Mouse (Mus musculus) A20 (cell line): ENCODE results near the gene Parvb.

Source experiments
- DNase-seq: peaks from one replicate; pipeline ENCODE4 v3.0.0-alpha.2; 2011; ENCODE audit warnings: low read depth, low spot score

The Parvb gene

GRCm38 (mm10) chr15:84323966-84324869 lies 92.4 kb downstream of the Parvb start, which contains the start of gene Parvg:
Gene Parvg (plus strand): TSS chr15:84324026.
- peak; percentile 85 for DNase-seq

- peak; percentile 67 for DNase-seq
These were observed 93.2 kb downstream of the Parvb start for GRCm38 (mm10) chr15:84324870-84325553.

DNA sequence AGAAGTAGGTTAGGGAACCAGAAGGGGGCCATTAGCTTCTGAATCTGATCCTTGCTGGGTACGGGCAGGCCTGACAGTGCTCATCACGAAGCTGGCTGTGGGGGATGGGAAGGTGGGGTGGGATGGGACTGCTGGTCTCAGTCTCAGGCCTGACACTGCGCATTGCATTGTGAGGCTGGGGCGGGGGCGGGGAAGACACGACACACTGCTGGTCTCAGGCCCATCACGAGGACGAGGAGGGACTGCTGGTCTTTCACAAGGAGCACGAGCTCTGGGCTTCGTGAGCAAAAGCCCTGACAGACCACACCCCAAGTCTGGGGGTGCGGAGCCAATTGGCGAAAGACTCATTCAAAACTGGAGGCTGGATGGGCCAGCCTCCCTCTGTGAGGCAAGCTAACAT lies 93.9 kb downstream of the Parvb start:
- peak; percentile 65 for DNase-seq

DNA sequence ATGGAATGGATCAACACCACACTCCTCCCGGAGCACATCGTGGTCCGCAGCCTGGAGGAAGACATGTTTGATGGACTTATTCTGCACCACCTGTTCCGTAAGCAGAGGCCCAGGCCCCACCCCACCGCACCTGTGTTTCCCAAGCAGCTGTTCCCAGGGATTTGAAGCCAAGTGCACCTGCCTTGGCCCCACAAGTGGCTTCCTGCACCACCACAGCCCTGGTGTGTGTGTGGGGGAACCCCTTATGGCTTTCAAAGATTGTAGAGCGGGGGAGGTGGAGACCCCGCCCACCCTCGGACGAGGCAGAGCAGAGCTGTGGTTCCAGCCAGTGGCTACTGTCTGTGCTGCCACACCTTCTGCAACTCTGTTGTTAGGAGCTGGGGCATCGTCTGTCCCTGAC lies 97.0 kb downstream of the Parvb start:
- DNase-seq, result no peak

DNA sequence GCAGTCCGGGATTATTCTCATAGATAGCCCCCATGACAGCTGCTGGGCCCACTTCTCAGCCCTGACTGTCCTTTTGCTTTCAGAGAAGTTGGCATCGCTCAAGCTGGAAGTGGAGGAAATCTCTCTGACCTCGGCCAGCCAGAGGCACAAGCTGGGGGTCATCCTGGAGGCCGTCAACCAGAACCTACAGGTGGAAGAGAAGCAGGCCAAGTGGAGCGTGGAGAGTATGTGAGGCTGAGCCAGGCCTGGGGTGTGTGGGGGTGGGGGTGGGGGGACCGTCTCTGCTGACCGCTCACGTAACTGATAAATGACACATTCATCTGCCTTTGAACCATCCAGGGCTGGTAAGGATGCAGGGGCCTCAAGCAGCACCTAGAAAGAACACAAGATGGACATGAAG lies 98.1 kb downstream of the Parvb start:
- DNase-seq, result no peak

DNA sequence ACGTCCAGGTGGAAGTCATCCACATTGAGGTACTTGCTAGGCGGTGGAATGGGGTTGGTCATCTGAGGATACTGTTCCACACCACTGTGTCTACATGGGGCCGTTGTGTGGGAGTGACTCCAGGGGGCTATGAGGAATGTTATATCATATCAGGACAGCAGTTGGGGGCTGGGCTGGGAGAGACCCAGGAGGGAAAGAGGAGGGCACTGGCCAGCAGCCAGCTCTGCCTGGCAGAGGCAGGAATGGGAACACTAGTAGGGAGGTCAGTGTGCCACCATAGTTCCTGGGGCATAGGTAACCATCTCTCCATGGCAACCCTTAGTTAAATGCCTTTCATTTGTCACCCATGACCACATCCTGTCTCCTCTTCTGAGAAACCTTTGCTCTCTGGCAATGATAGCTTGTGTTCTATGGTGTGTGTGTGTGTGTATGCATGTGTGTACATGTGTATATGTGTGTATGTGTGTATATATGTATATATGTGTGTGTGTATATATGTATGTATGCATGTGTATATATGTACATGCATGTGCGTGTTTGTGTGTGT lies 99.3 kb downstream of the Parvb start:
- no peak for DNase-seq

DNA sequence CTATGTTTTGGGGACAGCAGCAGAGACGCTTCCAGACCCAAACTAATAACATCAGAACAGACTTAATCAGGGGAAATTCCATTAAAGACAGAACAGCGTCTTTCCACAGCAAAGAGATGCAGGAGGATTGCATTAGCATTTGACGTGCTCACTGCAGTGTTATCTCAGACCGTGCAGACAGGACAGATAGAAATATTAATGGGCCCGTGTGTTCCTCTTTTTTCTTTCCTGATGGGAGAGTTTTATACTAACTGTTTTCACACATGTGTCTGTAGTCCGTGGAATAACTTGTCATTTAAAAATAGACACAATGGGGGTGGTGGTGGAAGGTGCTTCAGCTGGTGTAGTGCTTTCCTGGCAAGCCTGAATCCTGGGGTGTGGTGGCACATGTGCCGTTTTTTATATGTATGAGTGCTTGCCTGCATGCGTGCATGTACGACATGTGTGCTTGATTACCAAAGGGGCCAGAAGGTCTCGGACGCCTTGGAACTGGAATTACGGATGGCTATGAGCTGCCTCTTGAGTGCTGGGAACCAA lies 104.5 kb downstream of the Parvb start:
- no peak for DNase-seq

DNA sequence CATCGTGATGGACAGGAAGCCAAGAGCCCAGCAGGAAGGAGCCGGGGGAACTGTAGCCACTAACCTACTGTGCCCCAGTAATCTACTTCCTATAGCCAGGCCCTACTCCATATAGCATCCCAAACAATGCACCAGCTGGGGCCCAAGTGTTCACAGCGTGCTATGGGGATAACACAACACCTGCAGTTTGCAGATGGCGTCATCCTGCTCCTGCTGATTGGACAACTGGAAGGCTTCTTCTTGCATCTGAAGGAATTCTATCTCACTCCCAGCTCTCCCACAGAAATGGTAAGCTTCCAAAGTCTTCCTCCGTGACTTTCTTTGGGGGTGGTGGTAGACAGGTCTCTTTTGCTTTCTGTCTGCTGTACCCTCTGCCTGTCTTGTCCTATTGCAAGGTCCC lies 105.8 kb downstream of the Parvb start:
- DNase-seq, result no peak

- DNase-seq, result no peak
These were observed 109.1 kb downstream of the Parvb start for GRCm38 (mm10) chr15:84340926-84341325.

GRCm38 (mm10) chr15:84348769-84349168 lies 116.9 kb downstream of the Parvb start:
- DNase-seq, result no peak

GRCm38 (mm10) chr15:84349915-84350738 lies 118.3 kb downstream of the Parvb start:
- DNase-seq, result no peak

GRCm38 (mm10) chr15:84351342-84351741 lies 119.5 kb downstream of the Parvb start:
- DNase-seq, result no peak

DNA sequence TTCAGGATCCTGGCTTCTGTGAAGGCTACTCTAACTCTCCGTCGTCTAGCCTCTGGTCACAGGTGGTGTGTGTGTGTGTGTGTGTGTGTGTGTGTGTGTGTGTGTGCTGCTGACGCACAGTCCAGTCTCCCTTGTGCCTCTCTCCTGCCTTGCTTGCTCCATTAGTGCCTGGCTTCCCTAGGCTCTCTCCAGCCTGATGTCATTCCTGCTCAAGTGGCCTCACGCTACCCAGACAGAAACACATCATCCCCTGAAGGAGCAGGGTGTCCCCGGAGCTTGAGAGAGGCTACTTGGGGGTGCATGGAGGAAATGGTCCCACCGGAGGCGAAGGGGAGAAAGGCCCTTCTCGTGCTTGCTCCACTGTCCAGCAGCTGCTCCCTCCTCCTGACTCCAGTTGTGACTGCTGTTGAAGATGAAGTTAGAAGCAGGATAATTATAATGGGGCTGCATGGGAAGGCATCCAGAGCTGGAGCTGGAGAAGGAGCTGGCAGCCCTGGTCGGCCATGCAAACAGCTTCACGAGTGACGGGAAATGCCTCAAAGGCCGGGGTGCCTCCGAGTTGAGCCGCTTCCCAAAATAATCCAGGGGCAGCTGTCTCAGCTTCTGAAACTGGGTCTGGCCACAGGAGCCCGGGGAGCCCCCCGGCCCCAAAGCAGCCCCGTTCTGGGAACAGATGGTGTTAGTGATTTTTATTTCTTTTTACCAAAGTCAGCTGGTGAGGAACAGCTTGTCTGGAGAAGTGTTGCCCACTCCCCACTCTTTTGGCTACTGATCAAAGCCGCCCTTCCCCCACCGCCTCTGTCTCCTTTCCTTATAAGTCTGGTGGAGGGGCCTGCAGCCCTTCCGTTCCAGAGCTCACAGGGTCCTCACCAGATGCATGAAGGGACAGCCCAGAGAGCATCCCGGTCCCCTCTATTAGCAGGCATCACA lies 120.3 kb downstream of the Parvb start:
- no peak for DNase-seq

- DNase-seq, result no peak
These were observed 123.2 kb downstream of the Parvb start for GRCm38 (mm10) chr15:84355081-84355480.

DNA sequence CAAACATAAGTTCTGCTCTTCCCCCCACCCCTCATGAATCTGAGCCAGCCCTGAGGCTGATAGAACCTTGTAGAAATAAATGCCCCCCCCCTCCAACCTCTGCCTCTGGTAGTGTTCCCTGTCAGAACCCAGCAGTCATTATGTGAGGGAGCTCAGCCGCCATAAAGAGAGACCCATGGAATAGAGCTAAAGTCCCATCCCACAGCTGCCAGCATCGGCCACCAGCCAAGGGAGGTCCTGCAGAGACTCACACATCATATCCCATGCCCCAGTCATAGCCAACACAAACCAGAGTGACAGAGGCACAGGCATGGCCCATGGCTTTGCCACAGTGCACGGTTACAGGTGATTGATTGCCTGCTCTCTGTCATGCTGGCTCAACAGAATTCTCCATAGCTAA lies 132.9 kb downstream of the Parvb start:
- no peak for DNase-seq
